Mouse (Mus musculus): ENCODE data around the gene Gm10803. TPM values are rescaled to one million over a fixed set of nuclear protein-coding genes. Genes with fewer than 3 reads are reported as not detected.

Gm10803 gene
- polyA plus RNA-seq, 1 experiment from 2014 or later = not detected

- no peak for ATAC-seq (ENCODE audit: low FRiP score)
These were observed 26.5 kb upstream of the Gm10803 start for GRCm38 (mm10) chr2:93533891-93534290.

GRCm38 (mm10) chr2:93537385-93537967, 22.9 kb upstream of the Gm10803 start:
- Histone ChIP-seq H3K4me3 (replicated peaks; ENCODE audit: low read length) (no peak overlapping the region), H3K4me2 (replicated peaks) (no peak overlapping the region), H3K9ac (no peak overlapping the region), H3K27ac (no peak overlapping the region), H3K27me3 (ENCODE audit: control insufficient read depth, insufficient read depth, low read length) (no peaks in the 10 kb centered on the region), H3K9me3 (ENCODE audit: control insufficient read depth, low read length) (no peaks in the 10 kb centered on the region), H3K4me1 (replicated peaks; ENCODE audit: control insufficient read depth, insufficient read depth, low read length) (0 out of 2 replicates have a peak, but pooled peaks cover 11% of the 10 kb centered on the region), H3K36me3 (replicated peaks; ENCODE audit: control insufficient read depth, insufficient read depth) (no peaks in the 10 kb centered on the region)
- ATAC-seq (ENCODE audit: low FRiP score) (peak; percentile 51; the same call in 1 of the 2 replicates), DNase-seq (ENCODE audit: low spot score) (no peak)
- WGBS = 50% methylated on average over 3 of the region's 3 CpGs

More at GRCm38 (mm10) chr2:93533891-93534290, 26.5 kb upstream of the Gm10803 start:
- Histone ChIP-seq H3K9me3 (ENCODE audit: control insufficient read depth, low read length) (no peaks in the 10 kb centered on the region), H3K4me3 (replicated peaks; ENCODE audit: low read length) (no peak overlapping the region), H3K9ac (no peak overlapping the region), H3K27ac (no peak overlapping the region), H3K36me3 (replicated peaks; ENCODE audit: control insufficient read depth, insufficient read depth) (no peaks in the 10 kb centered on the region), H3K4me2 (replicated peaks) (no peak overlapping the region), H3K27me3 (ENCODE audit: control insufficient read depth, insufficient read depth, low read length) (no peaks in the 10 kb centered on the region), H3K4me1 (replicated peaks; ENCODE audit: control insufficient read depth, insufficient read depth, low read length) (0 out of 2 replicates have a peak, but pooled peaks cover 11% of the 10 kb centered on the region)
- DNase-seq (ENCODE audit: low spot score) = no peak
- WGBS = 96% methylated on average over 7 of the region's 7 CpGs

GRCm38 (mm10) chr2:93538140-93538539, 22.2 kb upstream of the Gm10803 start:
- DNase-seq (ENCODE audit: low spot score) (no peak), ATAC-seq (ENCODE audit: low FRiP score) (no peak)
- H3K27ac ChIP-seq = no peak overlapping the region

GRCm38 (mm10) chr2:93541771-93542170, 18.6 kb upstream of the Gm10803 start:
- H3K27me3 ChIP-seq (ENCODE audit: control insufficient read depth, insufficient read depth, low read length) = no peaks in the 10 kb centered on the region

More at GRCm38 (mm10) chr2:93538140-93538539, 22.2 kb upstream of the Gm10803 start:
- WGBS = 41% methylated on average over 6 of the region's 6 CpGs
- H3K9me3 ChIP-seq (ENCODE audit: control insufficient read depth, low read length) = no peaks in the 10 kb centered on the region
- H3K4me1 ChIP-seq (replicated peaks; ENCODE audit: control insufficient read depth, insufficient read depth, low read length) = 0 out of 2 replicates have a peak, but pooled peaks cover 11% of the 10 kb centered on the region
- H3K4me3 ChIP-seq (replicated peaks; ENCODE audit: low read length) = no peak overlapping the region
- H3K4me2 ChIP-seq (replicated peaks) = no peak overlapping the region
- H3K36me3 ChIP-seq (replicated peaks; ENCODE audit: control insufficient read depth, insufficient read depth) = no peaks in the 10 kb centered on the region
- H3K9ac ChIP-seq = no peak overlapping the region
- no peaks in the 10 kb centered on the region for H3K27me3 ChIP-seq (ENCODE audit: control insufficient read depth, insufficient read depth, low read length)

GRCm38 (mm10) chr2:93552676-93553521, 7.5 kb upstream of the Gm10803 start:
- H3K9ac ChIP-seq = no peak overlapping the region
- no peaks in the 10 kb centered on the region for H3K4me1 ChIP-seq (replicated peaks; ENCODE audit: control insufficient read depth, insufficient read depth, low read length)
- no peaks in the 10 kb centered on the region for H3K9me3 ChIP-seq (ENCODE audit: control insufficient read depth, low read length)
- H3K4me3 ChIP-seq (replicated peaks; ENCODE audit: low read length) = no peak overlapping the region
- no peaks in the 10 kb centered on the region for H3K36me3 ChIP-seq (replicated peaks; ENCODE audit: control insufficient read depth, insufficient read depth)
- no peak overlapping the region for H3K27ac ChIP-seq
- WGBS = 59% methylated on average over 10 of the region's 10 CpGs
- H3K4me2 ChIP-seq (replicated peaks) = no peak overlapping the region
- DNase-seq (ENCODE audit: low spot score) (no peak), ATAC-seq (ENCODE audit: low FRiP score) (no peak; the same call in 1 of the 2 replicates)
- no peaks in the 10 kb centered on the region for H3K27me3 ChIP-seq (ENCODE audit: control insufficient read depth, insufficient read depth, low read length)

More at GRCm38 (mm10) chr2:93541771-93542170, 18.6 kb upstream of the Gm10803 start:
- ATAC-seq (ENCODE audit: low FRiP score) (no peak), DNase-seq (ENCODE audit: low spot score) (no peak)
- no peak overlapping the region for H3K4me2 ChIP-seq (replicated peaks)
- whole genome bisulfite sequencing = 94% methylated on average over 2 of the region's 2 CpGs
- H3K36me3 ChIP-seq (replicated peaks; ENCODE audit: control insufficient read depth, insufficient read depth) = no peaks in the 10 kb centered on the region
- no peak overlapping the region for H3K4me3 ChIP-seq (replicated peaks; ENCODE audit: low read length)
- H3K9me3 ChIP-seq (ENCODE audit: control insufficient read depth, low read length) = no peaks in the 10 kb centered on the region
- H3K27ac ChIP-seq = no peak overlapping the region
- H3K4me1 ChIP-seq (replicated peaks; ENCODE audit: control insufficient read depth, insufficient read depth, low read length) = 0 out of 2 replicates have a peak, but pooled peaks cover 11% of the 10 kb centered on the region
- no peak overlapping the region for H3K9ac ChIP-seq

GRCm38 (mm10) chr2:93553905-93554304, 6.5 kb upstream of the Gm10803 start:
- H3K4me3 ChIP-seq (replicated peaks; ENCODE audit: low read length) = no peak overlapping the region
- 52% methylated on average over 5 of the region's 5 CpGs for WGBS
- no peak for ATAC-seq (ENCODE audit: low FRiP score)
- DNase-seq (ENCODE audit: low spot score) = no peak
- no peak overlapping the region for H3K9ac ChIP-seq
- no peaks in the 10 kb centered on the region for H3K9me3 ChIP-seq (ENCODE audit: control insufficient read depth, low read length)
- H3K36me3 ChIP-seq (replicated peaks; ENCODE audit: control insufficient read depth, insufficient read depth) = no peaks in the 10 kb centered on the region
- no peak overlapping the region for H3K27ac ChIP-seq
- no peaks in the 10 kb centered on the region for H3K4me1 ChIP-seq (replicated peaks; ENCODE audit: control insufficient read depth, insufficient read depth, low read length)
- no peaks in the 10 kb centered on the region for H3K27me3 ChIP-seq (ENCODE audit: control insufficient read depth, insufficient read depth, low read length)
- no peak overlapping the region for H3K4me2 ChIP-seq (replicated peaks)

- Histone ChIP-seq H3K4me1 (replicated peaks; ENCODE audit: control insufficient read depth, insufficient read depth, low read length) (no peaks in the 10 kb centered on the region), H3K9me3 (ENCODE audit: control insufficient read depth, low read length) (no peaks in the 10 kb centered on the region), H3K27ac (no peak overlapping the region), H3K27me3 (ENCODE audit: control insufficient read depth, insufficient read depth, low read length) (no peaks in the 10 kb centered on the region), H3K4me2 (replicated peaks) (no peak overlapping the region), H3K9ac (no peak overlapping the region), H3K4me3 (replicated peaks; ENCODE audit: low read length) (no peak overlapping the region), H3K36me3 (replicated peaks; ENCODE audit: control insufficient read depth, insufficient read depth) (no peaks in the 10 kb centered on the region)
- no peak for DNase-seq (ENCODE audit: low spot score)
- no peak for ATAC-seq (ENCODE audit: low FRiP score)
- WGBS = 61% methylated on average over 6 of the region's 6 CpGs
These were observed 5.3 kb downstream of the Gm10803 start for GRCm38 (mm10) chr2:93565647-93566046.

GRCm38 (mm10) chr2:93567675-93568074, 7.3 kb downstream of the Gm10803 start:
- Histone ChIP-seq H3K4me3 (replicated peaks; ENCODE audit: low read length) (no peak overlapping the region), H3K4me1 (replicated peaks; ENCODE audit: control insufficient read depth, insufficient read depth, low read length) (no peaks in the 10 kb centered on the region), H3K4me2 (replicated peaks) (no peak overlapping the region), H3K27ac (no peak overlapping the region), H3K9ac (no peak overlapping the region), H3K9me3 (ENCODE audit: control insufficient read depth, low read length) (no peaks in the 10 kb centered on the region), H3K27me3 (ENCODE audit: control insufficient read depth, insufficient read depth, low read length) (no peaks in the 10 kb centered on the region), H3K36me3 (replicated peaks; ENCODE audit: control insufficient read depth, insufficient read depth) (no peaks in the 10 kb centered on the region)
- ATAC-seq (ENCODE audit: low FRiP score) (no peak), DNase-seq (ENCODE audit: low spot score) (no peak)
- WGBS = 28% methylated on average over 7 of the region's 7 CpGs

- Histone ChIP-seq H3K4me3 (replicated peaks; ENCODE audit: low read length) (no peak overlapping the region), H3K9me3 (ENCODE audit: control insufficient read depth, low read length) (no peaks in the 10 kb centered on the region), H3K27me3 (ENCODE audit: control insufficient read depth, insufficient read depth, low read length) (no peaks in the 10 kb centered on the region), H3K4me2 (replicated peaks) (no peak overlapping the region), H3K27ac (no peak overlapping the region), H3K36me3 (replicated peaks; ENCODE audit: control insufficient read depth, insufficient read depth) (no peaks in the 10 kb centered on the region), H3K9ac (no peak overlapping the region), H3K4me1 (replicated peaks; ENCODE audit: control insufficient read depth, insufficient read depth, low read length) (no peaks in the 10 kb centered on the region)
- DNase-seq (ENCODE audit: low spot score) = no peak
- ATAC-seq (ENCODE audit: low FRiP score) = no peak
- WGBS = 77% methylated on average over 5 of the region's 5 CpGs
These were observed 12.2 kb downstream of the Gm10803 start for GRCm38 (mm10) chr2:93572565-93572964.
